Mouse (Mus musculus): ENCODE measurements at regions not wholly inside any gene's neighbourhood (a gene's known extent, or its start where the extent isn't known, plus 50 kb on each side); places are given as distances from the start of the nearest gene placed in this dataset.

- no peak for DNase-seq (ENCODE audit: low spot score)
- intact Hi-C loops (cut with DNase I) = no loop called here
Observed at GRCm38 (mm10) chr11:48442534-48443254, 357.4 kb upstream of the Rack1 start.

GRCm38 (mm10) chr11:48436712-48437111 lies 363.4 kb upstream of the Rack1 start:
- intact Hi-C loops (cut with DNase I) = no loop called here

GRCm38 (mm10) chr11:48431316-48431715 lies 368.8 kb upstream of the Rack1 start:
- intact Hi-C loops (cut with DNase I) = no loop called here
- DNase-seq (ENCODE audit: low spot score) = no peak

More at GRCm38 (mm10) chr11:48436712-48437111, 363.4 kb upstream of the Rack1 start:
- no peak for DNase-seq (ENCODE audit: low spot score)

GRCm38 (mm10) chr11:48427423-48427822 lies 372.7 kb upstream of the Rack1 start:
- DNase-seq (ENCODE audit: low spot score) = no peak
- intact Hi-C loops (cut with DNase I) = no loop called here

GRCm38 (mm10) chr11:48426446-48426845 lies 373.7 kb upstream of the Rack1 start:
- intact Hi-C loops (cut with DNase I) = no loop called here
- DNase-seq (ENCODE audit: low spot score) = no peak

- no peak for DNase-seq (ENCODE audit: low spot score)
- intact Hi-C loops (cut with DNase I) = no loop called here
Observed at GRCm38 (mm10) chr11:48418066-48418756, 381.9 kb upstream of the Rack1 start.

GRCm38 (mm10) chr11:48417615-48418014 lies 382.5 kb upstream of the Rack1 start:
- intact Hi-C loops (cut with DNase I) = no loop called here
- no peak for DNase-seq (ENCODE audit: low spot score)

- intact Hi-C loops (cut with DNase I) = no loop called here
- DNase-seq (ENCODE audit: low spot score) = no peak
Observed at GRCm38 (mm10) chr11:48398032-48398431, 402.1 kb upstream of the Rack1 start.

GRCm38 (mm10) chr11:48381489-48381888 lies 392.7 kb upstream of the Sgcd start:
- no peak for DNase-seq (ENCODE audit: low spot score)
- intact Hi-C loops (cut with DNase I) = no loop called here

- intact Hi-C loops (cut with DNase I) = no loop called here
- no peak for DNase-seq (ENCODE audit: low spot score)
Observed at GRCm38 (mm10) chr11:48378044-48378443, 389.3 kb upstream of the Sgcd start.

- intact Hi-C loops (cut with DNase I) = no loop called here
Observed at GRCm38 (mm10) chr11:48377269-48377668, 388.5 kb upstream of the Sgcd start.

GRCm38 (mm10) chr11:48351349-48352023 lies 362.7 kb upstream of the Sgcd start:
- intact Hi-C loops (cut with DNase I) = no loop called here
- no peak for DNase-seq (ENCODE audit: low spot score)

More at GRCm38 (mm10) chr11:48377269-48377668, 388.5 kb upstream of the Sgcd start:
- DNase-seq (ENCODE audit: low spot score) = no peak

GRCm38 (mm10) chr11:48314500-48314899 lies 325.7 kb upstream of the Sgcd start:
- intact Hi-C loops (cut with DNase I) = no loop called here
- DNase-seq (ENCODE audit: low spot score) = no peak

GRCm38 (mm10) chr11:48295370-48295769 lies 306.6 kb upstream of the Sgcd start:
- intact Hi-C loops (cut with DNase I) = no loop called here
- DNase-seq (ENCODE audit: low spot score) = no peak

- intact Hi-C loops (cut with DNase I) = no loop called here
- DNase-seq (ENCODE audit: low spot score) = no peak
Observed at GRCm38 (mm10) chr11:48262492-48262891, 273.7 kb upstream of the Sgcd start.

- no peak for DNase-seq (ENCODE audit: low spot score)
- intact Hi-C loops (cut with DNase I) = no loop called here
Observed at GRCm38 (mm10) chr11:48261089-48261488, 272.3 kb upstream of the Sgcd start.

- DNase-seq (ENCODE audit: low spot score) = no peak
- intact Hi-C loops (cut with DNase I) = no loop called here
Observed at GRCm38 (mm10) chr11:48250678-48251317, 262.0 kb upstream of the Sgcd start.

GRCm38 (mm10) chr11:48249315-48249714 lies 260.5 kb upstream of the Sgcd start:
- peak; percentile 28 for DNase-seq (ENCODE audit: low spot score)
- intact Hi-C loops (cut with DNase I) = no loop called here

- intact Hi-C loops (cut with DNase I) = no loop called here
Observed at GRCm38 (mm10) chr11:48221156-48221555, 232.4 kb upstream of the Sgcd start.

GRCm38 (mm10) chr11:48219157-48219556 lies 230.4 kb upstream of the Sgcd start:
- intact Hi-C loops (cut with DNase I) = no loop called here
- DNase-seq (ENCODE audit: low spot score) = no peak

More at GRCm38 (mm10) chr11:48221156-48221555, 232.4 kb upstream of the Sgcd start:
- no peak for DNase-seq (ENCODE audit: low spot score)
